Mouse (Mus musculus) urinary bladder, postnatal 10 days (tissue): ENCODE measurements around the gene Prrg2.
A peak's percentile ranks its signal among the peaks of the same experiment; 100 is the strongest.
"Not testable (repeated sequence)": the region's sequence is repeated elsewhere in the genome, so short reads cannot be mapped to it uniquely, and the experiment has no call there.

ENCODE experiments used
- DNase-seq: peaks from one replicate; pipeline ENCODE4 v3.0.0; 2022; ENCODE audit warnings: low spot score

Prrg2 gene

DNA sequence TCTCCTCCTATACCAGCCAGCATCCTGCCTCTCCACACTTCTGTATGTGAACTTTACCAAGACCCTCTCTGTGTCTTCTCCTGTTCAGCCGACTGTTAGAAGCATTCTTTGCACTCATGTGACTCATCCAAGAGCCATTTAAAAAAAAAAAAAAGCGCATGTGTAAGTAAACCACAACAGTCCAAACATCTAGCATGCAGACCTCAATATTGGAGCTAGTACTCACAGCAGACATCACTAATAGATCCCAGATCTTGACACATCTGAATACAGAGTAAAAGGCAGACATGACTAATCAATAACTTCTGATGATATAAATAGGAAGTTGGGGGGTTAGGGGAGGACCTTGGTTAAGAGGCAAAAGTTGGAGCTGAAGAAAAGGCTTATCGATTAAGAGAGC is 26.8 kb downstream of the Prrg2 start:
- DNase-seq = no peak

- no peak for DNase-seq
Measured at GRCm38 (mm10) chr7:45033722-45034359, 28.6 kb downstream of the Prrg2 start.

DNA sequence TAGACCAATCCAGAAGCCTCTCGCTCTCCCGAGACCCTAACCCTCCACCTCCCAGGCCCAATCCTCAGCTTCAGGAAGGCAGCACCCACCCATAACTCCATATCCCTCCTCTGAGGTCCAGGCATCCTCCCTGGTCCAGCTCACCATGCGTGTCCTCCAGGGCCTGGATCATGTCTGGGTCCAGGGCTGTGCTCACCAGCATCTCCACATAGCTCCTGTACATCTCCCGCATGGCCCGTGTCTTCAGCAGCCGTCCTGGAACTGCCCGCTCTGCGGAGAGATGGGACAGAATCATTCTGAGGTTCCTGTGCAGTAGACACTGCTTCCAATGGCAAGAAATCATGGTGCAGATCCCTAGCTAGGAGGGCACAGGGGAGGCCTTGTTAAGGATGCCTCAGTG is 31.6 kb downstream of the Prrg2 start:
- no peak for DNase-seq

- no peak for DNase-seq
Measured at GRCm38 (mm10) chr7:45029995-45030394, 32.5 kb downstream of the Prrg2 start.

DNA sequence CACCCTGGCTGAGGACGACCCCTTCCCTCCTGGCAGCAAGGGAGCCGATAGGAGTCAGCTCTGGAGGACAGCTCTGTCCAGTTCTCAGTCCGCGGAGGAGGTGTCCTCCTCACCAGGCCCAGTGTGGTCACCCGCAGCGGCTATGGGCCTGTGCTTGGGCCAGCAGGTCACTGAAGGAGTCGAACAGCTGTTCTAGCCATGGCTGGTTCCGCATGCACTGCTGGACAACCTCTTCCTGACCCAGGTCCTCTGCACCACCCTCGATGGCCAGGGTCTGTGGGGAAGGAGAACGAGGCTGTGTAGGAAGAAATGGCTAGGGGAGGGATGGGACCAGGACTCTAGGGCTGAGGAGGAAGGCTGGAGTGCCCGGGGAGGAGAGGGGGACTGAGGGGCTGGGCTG is 34.1 kb downstream of the Prrg2 start:
- no peak for DNase-seq

DNA sequence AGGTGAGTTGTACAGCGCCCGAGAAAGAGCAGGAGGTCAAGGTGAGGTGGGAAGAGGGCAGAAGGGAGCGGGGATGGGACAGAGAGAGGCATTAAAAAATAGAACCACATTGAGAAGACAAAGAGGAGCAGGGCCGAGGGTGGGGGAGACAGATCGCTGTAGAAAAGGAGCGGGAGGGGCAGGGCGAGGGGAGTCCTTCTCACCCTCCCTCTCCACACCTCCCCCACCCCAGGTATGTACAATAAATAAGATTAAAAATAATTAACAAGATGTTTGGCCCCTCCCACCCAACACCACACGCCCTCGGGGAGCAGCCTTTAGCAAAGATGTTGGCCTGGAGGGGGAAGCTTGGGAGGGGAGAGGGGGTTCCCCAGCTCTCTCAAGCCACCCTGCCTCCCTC is 34.7 kb downstream of the Prrg2 start:
- DNase-seq = no peak

DNA sequence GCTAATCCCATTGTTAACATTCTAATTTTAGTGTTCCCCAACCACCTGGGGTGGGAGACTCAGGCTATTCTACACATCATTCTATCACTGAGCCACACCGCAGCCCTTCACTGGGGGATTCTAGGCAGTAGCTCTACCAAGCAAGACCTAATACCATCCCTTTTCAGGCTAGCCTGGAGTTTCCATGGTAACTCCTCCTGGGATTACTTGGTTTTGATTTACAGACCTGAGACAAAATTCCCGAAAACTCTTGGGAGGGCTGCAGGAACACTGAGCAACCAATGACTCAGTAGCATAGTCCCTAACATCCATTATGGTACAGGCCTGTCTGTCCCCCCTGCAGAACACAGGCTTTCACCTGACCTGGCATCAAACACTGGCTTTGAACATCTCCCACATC is 36.2 kb downstream of the Prrg2 start:
- no peak for DNase-seq

GRCm38 (mm10) chr7:45025601-45026220 is 36.8 kb downstream of the Prrg2 start:
- no peak for DNase-seq

DNA sequence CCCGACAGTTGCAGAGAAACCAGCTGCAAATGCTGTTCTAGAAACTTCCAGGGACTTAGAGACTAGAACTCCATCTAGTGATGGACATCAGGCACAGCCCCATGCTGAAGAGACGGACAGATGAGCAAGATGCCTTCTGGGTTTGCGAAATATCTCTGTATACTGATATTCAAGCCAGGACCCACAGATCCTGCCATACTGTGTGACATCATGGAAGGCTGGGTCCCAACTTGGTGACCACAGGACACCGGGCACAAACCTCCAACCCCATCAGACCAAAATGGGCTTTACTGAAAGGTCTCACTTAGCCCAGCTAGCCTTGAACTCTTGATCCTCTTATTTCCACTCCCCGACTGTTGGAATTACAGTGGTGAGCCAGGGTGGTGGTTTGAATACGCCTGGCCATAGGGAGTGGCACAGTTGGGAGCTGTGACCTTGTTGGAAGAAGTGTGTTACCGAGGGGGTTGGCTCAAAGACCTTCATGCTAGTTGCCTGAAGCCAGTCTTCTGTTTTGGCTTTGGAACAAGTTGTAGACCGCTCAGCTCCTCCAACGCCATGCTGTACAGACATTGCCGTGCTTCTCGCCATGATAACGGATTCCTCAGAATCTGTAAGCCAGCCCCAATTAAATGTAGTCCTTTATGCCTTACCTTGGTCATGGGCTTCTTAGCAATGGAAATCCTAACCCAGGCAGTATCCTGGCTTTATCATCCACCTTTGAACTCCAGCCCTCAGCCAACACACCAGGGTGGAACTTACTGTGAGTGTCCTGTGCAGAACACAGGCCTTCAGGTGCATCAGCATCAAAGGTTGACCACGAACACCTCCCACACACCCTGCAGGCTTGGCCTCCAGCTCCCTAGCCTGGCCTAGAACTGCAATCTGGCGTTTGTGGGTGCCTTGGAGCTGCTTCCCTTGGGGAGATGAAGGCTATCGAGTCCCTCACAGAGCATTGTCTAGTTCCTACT is 37.9 kb downstream of the Prrg2 start:
- no peak for DNase-seq

DNA sequence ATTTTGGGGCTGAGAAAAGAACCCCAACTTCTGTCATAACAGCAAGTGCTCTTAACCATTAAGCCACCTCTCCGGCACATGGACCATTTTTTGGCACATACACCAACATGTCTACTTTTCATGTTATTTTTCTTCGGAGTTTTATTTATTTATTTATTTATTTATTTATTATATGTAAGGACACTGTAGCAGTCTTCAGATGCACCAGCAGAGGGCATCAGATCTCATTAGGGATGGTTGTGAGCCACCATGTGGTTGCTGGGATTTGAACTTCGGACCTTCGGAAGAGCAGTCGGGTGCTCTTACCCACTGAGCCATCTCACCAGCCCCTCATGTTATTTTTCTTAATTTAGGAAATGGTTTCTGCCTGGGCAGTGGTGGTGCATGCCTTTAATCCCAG is 38.8 kb downstream of the Prrg2 start:
- DNase-seq = not testable (repeated sequence)

- no peak for DNase-seq
Measured at GRCm38 (mm10) chr7:45020225-45020624, 42.3 kb downstream of the Prrg2 start.

GRCm38 (mm10) chr7:45019031-45019571 is 43.4 kb downstream of the Prrg2 start:
- DNase-seq = no peak

DNA sequence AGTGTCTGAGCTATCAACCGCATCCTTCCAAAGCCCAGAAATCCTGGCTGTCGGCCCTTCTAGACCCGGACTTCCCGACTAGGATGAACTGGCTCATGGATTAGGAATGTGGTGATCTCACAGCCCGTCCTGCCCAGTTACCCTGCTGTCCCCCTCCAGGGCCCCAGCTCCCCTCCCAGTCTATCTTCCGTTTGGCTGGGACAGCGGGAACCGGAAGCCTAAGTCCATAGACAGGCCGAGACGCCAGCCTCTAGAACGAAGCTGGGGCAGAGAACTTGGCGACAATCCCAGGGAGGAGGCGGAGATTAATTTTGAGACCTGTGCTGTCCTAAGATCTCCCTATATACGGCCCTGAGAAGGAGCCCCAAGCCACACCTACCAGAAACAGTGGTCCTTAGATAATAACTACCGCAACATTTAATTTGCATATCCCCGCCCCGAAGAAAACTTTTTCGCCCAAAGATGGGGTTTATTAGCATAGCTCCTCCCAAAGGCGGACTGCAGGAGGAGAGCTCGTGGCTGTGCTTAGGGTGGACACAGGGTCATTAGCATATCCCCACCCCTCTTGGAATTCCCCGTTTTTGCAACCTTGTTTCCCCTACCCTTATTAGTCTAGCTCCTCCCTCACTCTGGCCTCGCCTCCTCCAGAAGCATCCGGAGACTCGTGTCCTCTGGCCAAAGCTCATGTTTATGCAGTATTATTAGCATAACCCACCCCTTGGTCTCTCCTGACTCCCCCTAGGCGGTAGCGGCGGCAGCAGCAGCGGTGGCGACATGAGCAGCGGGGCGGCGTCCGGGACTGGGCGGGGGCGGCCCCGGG is 45.0 kb downstream of the Prrg2 start, which contains the start of gene Rras:
Rras (plus strand) TSS at position 720 of the 820 bp plus-strand sequence.
- peak; percentile 77 for DNase-seq

- DNase-seq = no peak
Measured at GRCm38 (mm10) chr7:45016761-45017160, 45.7 kb downstream of the Prrg2 start.

DNA sequence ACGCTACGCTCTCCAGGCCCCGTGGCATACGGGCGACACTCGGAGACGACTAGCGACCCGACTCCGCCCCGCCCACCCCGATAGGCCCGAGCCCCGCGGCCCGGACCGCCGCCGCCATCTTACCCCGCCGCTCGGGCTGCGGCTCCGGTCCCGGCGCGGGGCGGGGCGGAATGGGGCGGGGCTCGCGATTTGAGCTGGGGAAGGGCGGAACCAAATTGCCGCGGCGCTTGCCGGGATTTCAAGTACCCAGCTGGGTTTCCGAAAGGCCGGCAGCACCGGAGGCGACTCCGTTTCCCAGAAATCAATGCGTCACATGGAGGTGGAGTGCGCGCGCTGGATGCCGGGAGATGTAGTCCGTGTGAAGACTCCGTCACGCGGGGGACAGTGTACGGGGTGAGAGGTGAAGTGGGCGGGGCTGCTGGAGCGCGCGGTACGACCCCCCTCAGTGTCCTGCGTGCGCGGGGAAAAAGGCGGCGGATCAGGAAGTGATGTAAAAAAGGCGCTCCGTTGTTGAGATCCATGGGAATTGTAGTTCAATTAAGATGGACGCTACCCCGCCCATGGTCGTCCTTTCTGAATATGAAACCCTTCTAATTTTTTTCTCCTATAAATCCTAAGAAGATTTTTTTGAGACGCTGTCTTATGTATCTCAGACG is 46.4 kb downstream of the Prrg2 start, which contains the start of gene Scaf1:
Scaf1 (minus strand) TSS at position 407 of the 656 bp plus-strand sequence.
- DNase-seq = peak; percentile 97

- DNase-seq = no peak
Measured at GRCm38 (mm10) chr7:45015344-45015956, 47.0 kb downstream of the Prrg2 start.

DNA sequence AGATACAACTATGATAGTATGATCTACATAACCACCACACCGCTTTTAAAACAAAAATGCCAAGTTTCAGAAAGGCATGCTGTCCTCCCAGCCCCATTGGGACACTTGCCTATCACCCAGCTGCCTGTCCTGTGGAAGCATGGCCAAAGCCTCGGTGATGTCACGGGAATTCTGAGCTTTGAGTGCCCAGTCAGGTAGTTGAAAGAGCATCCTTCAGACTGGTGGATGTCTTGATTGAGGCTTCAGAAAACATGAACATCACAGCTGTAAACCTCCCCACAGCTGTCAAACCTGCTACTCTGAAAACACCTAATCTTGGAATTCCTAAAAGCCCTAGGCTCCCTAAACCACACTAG is 48.4 kb downstream of the Prrg2 start:
- no peak for DNase-seq

DNA sequence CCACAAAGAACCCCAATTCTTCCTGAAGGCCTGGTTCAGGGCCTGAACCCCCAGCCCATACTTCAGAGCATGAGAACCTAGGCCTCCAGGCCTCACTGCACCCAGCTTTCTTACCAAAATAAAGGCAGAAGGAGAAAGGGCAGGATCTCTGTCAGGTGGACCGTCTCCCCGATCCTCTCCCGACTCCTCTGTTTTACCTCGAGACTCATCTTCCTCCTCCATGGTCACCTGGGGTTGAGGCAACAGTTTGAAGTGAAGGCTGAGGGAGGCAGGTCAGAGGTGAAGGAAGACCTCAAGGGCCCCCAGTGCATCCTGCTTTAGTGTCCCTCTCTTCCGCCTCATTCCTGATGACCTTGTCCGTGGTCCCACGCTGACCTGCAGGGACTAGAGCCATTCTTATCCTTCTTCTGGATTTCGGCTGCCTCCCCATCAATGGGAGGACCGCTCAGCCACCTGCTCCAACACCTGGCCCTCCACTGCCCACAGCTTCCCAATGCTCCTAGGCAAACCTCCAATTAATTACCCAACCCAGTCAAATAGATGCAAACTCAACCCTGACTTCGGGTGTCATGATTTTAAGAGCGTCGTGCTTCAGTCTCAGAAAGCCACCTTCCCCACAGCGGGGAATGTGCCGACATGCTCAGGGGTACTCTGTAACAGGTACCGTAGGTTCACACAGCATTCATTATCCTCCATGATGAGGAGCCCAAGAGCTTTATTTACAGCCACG is 48.9 kb downstream of the Prrg2 start:
- DNase-seq = no peak

DNA sequence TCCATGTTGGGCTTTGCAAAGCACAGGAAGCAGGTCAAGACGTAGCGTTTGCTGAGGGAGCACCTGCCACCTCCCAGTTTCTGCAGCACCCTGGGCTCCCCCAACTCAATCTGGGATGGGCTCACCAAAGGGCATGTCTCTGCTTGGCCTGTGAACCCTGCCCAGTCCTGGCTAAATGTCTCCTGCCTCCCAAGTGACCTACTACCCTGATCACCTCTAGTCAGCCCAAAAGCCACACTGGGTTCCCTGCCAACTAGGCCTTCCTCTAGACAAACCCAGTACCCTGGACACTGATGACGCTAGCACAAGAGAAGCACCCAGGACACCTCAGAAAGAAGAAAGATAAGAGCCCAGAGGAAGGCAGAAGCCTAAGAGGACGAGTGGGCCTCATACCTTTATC is 49.7 kb downstream of the Prrg2 start:
- no peak for DNase-seq

- DNase-seq = no peak
Measured at GRCm38 (mm10) chr7:45012011-45012410, 50.5 kb downstream of the Prrg2 start.
